Mouse (Mus musculus) urinary bladder, postnatal 4 days (tissue): ENCODE data around the gene Spx.

Experiments used
- DNase-seq, 2 experiments: peaks; one replicate each; pipeline ENCODE4 v3.0.0; 2021 to 2022; ENCODE audit warnings: low spot score in 2 of 2

The Spx gene

DNA sequence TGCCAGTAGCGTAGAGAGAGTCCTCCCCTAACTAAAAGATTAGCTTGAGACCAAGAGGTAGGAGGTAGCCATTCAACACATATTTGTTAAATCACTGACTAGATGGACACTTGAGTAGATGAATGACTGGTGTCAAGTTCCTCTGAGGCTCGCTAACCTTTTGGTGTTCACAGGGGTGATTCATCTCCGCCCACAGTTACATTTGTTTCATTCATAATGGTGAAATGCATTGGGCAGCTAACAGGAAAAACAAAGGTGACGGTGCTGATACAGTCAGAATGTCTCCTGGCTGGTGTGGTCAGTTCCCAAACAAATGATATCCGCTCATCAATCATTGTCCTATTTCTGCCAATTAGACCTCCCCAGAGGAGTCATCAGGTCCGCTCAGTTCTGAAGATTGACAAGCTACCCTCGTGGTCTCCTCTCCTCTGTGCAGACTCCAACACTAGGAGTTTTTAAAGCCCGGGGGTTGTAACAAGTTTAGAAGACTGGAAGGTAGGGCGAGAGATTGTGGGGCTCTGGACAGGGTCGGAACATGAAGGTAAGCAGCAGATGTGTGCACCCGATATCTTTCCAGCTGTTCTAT is at the start of gene Spx:
Spx (plus strand) TSS at position 536 of the 586 bp plus-strand sequence.
- no peak for DNase-seq

DNA sequence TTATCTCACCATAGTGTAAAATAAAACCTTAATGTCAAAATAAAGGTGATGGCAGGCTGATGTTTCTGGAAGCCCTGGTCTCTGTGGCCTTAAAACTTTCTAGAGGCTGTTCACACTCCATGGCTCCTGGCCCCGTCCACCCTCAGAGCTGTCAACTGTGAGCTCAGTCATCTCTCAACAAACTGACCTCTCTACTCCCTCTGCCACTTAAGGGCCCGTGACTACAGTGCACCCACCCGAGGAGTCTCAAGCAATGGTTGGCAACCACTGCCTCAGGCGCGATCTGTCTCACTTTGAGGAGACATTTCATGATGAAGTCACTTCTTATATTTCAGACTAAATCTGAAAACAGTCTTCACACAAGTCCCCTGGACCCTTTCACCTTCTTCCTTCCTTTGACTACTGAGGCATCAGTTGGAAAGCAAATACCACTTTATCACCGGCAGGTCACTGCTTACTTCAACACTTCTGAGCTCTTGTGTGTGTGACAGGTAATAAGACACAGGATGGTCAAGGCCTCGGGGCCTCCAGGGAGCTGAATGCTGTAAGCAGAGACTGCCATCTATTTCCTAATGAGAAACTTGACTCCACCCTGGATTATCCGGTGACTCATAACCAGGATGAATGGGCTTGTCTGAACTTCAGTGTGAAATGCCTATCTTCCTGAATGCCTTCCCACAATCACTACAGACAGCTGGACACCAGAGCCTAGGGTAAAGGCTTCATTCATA is 47.3 kb upstream of the Spx start:
- no peak for DNase-seq

DNA sequence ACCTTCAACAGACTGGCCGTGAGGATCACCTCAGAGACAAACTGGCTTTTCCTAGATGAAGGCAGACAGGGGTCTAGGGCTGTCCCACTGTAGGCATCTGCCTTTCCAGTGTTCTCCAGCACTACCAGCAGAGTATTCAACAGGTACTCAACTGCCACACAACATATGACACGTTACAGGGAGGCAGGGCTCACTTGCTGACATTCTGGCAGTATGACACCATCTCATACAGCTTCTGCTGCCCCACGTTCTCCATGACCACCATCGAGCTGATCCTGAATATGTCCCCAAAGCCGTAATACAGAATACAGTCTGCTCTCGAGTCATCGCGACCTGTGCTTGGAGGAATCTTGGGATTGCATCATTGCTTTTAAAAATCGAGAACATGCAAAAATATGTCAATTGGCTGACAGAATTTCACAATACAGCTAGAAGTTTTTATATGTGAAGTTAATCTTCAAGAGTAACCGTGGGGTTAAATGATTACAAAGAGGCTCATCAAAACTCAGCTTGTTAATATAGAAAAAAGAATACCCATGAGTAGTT is 46.7 kb upstream of the Spx start:
- DNase-seq = no peak

DNA sequence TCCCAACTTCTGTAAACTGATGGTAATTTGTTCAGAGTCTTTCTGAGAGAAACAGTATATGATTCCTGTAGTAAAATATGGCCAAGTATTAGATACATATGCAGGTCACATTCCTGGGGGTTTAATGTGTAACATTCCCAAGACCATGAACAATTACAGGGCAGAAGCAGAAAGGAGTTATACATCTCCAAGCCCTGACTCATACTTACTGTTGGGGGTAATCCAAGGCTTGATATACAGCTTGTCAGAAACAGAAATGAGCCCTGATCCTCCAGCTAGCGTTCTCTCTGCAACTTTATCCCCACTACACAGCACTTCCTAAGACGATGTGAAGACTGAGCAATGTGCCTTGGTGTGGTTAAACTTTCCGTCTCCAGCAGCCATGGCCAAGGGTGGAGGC is 45.7 kb upstream of the Spx start:
- DNase-seq = no peak

DNA sequence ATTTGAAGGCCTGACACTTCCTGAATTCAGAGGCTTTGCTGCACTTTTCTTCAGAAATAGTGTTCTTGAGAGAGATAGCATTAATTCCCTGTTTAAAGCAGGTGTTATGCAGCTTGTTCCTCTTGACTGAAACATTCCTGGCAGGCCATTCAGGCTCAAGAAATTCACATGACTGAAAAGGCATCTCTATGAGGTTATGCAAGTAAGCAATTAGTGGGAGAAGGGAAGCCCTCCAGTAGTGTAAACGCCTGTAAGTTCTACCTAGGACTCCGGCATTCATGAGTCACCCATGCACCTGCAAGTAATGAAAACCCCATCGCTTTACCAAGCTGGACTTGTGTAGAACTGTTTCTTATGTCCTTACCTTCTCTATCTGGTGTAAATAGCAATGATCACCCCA is 43.7 kb upstream of the Spx start:
- DNase-seq = no peak

DNA sequence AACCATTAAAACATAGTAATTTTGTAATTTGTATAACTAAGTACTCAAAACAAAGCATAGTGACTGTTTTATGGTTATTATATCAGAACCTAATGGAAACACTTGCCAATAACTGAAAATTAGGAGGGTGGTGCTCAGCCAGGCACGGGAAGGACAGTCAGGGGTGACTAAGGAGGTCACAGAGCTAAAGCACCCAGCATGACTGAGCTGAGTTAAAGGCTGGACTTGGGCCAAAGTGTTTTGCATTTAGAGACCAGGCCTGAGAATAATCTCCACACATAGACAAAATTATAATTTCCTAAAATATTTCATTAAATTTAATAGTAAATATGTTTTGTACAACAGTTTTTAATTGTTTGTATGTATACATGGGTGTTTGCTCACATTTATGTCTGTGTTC is 36.2 kb upstream of the Spx start:
- no peak for DNase-seq

DNA sequence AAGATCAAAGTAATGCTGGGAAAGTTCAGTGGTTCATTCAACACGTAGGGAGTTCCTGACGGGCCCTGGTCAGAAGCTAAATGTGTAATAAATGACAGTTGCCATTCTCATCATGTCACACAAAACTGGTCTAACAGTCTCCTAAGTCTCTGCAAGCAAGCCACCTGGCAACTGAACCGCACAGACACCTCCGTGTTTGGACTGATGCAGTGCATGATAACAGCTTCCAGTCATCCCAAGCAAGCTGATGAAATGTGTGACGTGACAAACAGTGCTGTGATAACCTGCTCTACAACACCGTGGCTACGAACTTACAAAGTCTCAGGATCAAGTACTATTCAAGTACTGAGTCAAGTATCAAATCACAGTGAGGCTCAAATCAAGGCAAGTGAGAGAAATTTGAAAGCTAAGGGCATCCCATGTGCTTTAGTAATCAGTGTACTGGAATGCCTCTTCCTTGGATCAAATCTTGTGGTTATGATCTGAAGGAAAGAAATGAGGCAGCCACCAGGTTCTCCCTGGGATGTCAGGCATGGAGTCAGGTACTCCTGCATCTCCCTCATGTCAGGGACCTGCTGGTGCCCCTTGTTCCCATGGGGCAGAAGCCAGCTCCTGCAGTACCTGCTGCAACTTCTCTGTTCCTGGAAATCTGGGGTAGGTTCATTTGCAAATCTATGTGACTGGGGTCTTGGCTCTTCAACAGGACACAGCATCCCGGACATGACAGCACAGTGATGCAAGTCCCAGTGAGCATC is 34.5 kb upstream of the Spx start:
- no peak for DNase-seq

DNA sequence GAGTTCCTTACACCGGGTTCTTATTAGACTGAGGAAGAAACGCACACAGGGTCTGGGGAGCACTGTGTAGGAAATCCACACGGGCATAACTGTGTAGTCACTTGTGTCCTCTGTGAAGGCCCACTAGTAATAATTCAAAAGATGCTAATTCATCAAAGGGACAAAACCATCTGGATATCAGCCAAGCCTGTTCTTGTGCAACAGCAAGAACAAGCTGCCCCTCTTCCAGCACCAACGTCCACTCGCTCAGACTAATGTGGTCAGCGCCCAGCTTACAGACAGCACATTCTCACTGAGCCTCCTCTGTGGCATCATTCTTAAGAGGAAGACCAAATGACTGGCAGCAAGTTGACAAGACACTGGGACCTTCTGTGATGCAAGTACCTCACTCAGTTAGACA is 33.3 kb upstream of the Spx start:
- no peak for DNase-seq

DNA sequence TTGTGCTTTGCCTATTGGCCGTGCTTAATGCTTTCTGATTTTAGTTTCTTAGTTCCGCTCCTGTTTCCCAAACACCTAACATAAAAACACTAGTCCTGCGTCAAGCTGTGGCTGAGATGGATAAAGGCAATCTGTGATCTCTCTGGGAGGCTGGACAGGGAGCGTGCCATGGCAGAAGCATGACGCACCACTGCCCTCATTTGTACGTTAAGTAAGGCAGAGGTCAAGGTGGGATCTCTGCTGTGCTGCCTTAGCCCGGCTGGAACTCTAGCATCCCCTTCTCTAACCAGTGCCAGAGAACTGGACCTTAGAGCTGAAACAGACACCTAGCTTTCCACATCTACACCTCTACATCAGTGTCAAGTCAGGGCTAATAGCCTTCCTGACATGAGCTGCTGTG is 31.6 kb upstream of the Spx start:
- DNase-seq = no peak

DNA sequence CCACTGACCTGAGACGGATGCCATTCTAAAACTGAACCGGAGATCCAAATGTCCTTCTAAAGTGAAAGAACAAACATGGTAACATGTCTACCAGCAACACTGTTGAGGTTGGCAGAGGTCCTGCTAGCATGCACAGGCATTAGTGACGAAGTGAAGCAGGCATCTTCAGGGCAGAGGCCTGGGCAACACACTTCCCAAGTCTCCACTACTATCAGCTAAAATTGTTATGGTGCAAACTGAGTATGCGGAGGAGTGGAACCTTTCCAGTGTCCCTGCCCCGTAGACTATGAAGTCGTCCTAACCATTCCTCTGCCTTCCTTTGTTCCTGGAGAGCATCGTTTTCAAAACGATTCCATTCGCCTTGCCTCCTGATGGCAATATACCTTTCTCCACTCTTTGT is 28.7 kb upstream of the Spx start:
- no peak for DNase-seq

DNA sequence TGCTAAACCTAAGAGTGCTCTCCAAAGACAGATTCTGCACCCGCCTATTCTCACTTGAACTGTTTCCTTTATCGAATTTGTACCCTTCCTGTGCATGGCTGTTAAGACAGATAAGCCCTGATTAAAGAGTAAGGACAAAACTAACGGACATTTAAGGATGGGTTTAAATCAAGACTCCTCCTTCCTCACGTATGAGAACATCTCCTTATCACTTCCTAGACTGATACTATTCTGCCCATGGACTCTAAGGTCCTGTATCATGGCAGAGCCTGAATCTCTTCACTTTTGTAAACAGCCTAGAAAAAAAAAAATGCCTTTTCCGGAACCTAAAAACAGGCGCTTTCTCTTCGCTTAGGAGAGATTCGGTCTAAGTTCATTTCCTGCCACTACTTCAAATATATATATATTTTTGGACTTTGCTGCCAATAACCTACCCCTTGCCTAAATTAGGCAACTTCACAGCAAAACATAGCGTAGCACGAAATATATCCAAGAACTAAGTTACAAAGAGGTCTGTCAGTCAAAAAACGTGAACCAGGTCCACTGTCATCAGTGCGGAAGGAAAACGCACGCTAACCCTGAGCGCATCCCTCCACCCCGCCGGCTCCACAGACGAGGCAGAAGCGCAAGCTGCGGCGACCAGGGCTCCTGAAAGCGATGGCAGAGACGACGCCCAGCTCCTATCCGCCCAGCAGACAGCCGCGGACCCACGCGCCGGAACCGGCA is 26.8 kb upstream of the Spx start:
- DNase-seq = no peak

DNA sequence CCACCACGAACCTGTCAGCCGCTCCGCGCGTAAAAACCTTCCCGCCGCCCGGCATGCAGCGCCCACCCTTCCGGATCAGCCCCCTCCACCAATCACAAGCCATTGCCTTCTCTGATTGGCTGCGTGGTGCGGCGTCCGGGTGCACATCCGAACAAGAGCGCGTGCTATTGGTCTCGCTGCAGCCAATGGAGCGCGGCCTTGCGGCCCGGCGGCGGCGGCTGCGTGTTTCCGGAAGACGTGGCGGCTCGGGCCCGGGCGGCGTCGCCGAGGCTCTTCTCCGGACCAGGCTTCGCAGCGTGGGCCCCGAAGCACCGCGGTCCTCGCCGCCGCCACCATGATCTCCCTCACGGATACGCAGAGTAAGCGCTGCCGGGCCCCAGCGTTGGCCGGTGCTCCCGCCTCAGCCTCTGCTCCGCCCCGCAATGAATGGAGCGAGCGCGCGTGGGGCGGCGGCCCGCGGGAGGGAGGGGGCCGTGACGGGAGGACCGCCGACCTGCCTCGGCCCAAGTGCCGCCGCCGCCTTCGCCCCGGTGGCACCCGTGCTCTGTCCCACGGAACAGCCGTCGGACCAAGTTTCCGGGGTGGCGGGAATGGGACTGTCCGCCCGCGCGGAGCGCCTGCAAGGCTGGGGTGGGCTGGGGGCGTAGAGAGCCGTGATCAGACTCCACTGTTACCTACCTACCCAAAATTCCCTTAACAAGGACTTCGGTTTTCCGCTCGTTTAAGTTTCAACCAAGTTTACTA is 26.1 kb upstream of the Spx start, which contains the start of the genes Recql and Golt1b:
Recql (minus strand) TSS at position 77 of the 744 bp plus-strand sequence.
Golt1b (plus strand) TSS at position 211 of the 744 bp plus-strand sequence.
- DNase-seq = peak; percentile 98

DNA sequence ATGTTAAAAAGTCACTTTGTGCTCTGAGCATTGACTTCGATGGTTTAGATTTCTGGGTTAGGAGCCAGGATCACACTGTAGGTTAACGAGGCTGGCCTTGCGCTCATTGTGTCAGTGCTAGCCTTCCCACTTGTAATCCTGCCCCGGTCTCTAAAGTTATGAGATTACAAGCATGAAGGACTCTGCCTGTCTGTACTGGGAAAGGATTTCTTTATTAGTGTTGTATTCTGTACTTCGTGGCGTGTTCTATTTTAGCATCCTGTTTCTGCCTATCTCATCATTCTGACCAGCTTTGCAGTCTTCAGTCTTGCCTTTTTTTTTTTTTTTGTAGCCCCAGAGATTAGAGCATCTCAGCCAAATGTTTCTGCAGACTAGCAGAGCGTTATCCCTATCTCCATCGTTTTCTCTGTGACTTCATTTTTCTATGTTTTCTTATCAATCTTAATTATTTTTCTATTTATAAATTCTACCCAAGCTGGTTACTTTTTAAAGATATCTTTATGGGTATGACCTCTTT is 25.4 kb upstream of the Spx start:
- no peak for DNase-seq

DNA sequence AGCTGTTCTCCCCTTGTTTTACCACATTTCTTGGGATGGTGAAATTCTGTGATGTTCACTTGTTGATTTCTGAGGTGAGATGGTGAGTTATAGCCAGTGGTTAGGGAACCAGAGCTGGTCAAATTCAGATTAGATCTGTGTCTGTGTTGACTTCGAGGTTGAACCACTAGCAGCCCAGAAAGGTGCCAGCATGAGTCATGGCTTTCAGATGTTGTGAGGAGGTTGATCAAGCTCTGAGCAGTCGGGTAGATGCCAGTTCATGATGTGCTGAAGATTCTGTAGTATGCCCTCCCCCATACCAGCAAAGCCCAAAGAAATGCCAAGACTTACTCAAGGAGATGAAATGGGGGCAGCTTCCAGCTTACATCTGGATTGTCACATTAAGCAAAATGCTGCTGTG is 24.1 kb upstream of the Spx start:
- DNase-seq = no peak

DNA sequence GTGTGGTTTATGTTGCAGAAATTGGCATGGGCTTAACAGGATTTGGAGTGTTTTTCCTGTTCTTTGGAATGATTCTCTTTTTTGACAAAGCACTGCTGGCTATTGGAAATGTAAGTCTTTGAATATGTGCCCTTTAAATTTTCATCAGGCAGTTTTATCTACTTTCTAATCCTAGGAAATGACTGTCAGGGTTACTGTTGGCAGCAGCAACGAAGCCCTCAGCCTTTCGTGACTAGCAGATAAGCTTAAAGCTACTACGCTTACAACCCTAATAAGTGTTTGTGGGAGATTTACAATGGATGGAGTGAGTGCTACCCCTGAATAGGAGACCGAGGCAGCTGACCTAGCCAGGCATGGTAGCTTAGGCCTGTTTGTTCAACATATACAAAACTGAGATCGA is 20.9 kb upstream of the Spx start:
- no peak for DNase-seq

DNA sequence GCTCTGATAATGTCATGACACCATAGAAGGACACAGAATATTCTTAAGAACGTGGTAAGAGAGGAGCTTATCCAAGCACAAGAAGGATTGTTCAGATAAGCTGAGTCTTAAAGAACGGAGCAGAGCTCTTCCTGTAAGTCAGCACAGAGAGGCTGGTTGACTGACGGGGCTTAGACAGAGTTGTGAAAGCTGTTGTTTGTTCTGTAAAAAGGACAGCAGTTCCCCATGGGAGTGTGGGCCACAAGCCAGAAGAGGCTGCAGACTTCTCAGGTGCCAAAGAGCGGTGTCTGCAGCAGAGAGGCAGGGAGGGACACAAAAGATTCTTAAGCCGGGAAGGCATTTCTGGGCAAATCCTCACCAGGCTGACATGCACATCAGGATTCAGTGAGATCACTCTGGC is 18.6 kb upstream of the Spx start:
- peak in 1 of 2 experiments; percentile 57 for DNase-seq

DNA sequence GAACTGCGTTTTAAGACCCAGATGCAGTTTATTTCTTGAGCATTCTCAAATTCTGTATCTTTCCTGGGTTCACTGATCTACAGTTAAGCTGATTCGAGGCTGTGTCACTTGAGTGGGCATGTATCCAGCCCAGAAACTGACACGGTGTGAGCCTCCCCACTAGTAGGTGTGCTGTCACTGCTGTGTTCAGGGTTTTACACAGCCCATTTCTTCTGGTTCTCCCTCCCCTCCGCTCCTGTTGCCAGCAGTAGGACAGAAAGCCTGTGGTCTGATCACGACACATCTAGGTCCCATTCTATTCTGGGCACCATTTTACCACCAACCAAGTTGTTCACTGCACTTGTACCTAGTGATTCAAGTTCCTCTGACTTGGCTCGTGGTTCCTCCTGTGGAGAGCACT is 17.5 kb upstream of the Spx start:
- DNase-seq = peak in 1 of 2 experiments; percentile 17

DNA sequence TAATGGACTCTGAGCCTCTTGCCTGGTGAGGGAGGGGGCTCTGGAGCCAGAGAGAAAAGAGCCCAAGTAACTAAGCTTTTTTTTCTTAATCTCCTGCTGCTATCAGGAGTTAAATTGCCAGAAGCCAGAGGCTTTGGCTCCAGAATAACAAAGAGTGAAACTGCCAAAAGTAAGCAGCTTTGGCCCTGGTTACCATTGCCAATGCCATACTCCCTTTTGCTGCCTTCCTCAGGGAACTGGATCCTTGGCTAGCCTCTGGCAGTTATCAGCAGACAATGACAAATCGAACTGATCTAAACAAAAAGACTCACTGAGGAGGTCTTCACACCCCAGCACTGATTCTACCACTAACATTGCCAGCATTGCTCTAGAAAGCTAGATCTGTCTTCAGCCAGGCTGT is 2.1 kb upstream of the Spx start:
- no peak for DNase-seq

DNA sequence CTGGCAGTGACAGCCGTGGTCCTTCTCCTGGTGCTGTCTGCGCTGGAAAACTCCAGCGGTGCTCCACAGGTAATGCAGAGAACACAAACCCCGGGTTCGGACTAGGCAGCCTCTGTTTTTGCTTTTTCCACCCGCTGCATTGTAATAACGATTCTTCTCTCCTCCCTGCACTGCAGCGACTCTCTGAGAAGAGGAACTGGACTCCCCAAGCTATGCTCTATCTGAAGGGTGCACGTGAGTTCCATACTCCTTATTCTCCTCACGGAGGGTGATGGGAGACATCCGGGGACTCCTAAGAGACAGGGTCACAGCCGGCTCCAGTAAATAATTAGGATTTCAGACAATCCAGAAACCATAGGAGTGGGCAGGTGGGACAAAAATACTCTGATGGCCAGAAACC is 604 bp downstream of the Spx start:
- DNase-seq = no peak

DNA sequence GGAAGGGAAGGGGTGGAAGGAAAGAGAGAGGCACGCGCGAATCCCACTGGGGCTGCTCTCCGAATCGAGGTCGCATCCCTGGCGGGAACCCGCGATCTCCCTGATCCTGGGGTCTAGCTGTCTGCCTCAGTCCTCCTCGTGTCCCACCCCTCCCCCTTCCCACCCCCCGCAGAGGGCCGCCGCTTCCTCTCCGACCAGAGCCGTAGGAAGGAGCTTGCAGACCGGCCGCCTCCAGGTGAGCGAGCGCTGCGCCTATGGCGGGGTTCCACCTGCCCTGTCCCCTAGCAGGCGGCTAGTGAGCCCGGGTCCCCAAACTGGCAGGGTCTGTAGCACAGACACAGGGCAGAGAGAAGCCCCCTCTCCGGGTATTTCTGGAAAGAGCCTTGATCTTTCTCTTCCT is 1.4 kb downstream of the Spx start:
- no peak for DNase-seq

DNA sequence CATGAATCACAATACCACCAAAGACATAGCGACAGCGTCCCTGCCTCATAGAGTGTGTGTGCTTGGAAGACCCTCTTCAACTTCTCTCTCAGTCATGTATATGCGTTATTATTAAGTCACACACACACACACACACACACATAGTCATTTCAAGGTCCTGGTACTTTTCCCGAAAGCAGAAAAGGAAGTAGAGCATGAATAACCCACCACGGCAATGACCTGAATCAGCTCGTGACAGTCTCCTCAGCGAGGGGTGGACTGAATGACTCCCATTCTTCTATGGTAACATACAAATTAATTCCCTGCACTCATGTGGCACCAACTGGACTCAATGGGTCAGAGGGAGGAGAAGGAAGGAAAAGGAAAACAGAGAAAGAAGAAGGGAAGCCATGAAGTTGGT is 11.7 kb downstream of the Spx start:
- DNase-seq = no peak
